Mouse (Mus musculus) cerebellum, adult 9-11 months (tissue): ENCODE measurements around the gene Pgls.

Experiments used
- DNase-seq: peaks from one replicate; pipeline ENCODE4 v3.0.0; 2022

Gene Pgls

DNA sequence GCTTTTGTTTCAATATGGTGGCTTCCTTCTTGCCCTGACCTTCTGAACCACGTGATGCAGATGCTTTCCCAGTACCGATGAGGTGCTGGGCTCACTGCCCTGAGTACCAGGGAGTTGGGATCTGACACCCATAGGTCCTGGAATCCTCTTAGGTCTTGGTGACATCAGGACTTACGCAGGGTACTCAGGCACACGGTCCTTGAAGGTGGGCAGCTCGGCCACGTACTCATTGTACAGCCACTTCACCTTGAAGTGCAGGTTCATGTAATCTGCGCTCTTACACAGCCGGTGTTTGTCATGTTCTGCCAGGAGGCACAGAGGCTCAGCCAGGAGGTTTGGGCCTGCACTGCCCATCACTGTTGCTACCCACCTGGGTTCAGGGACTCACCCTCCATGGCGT is 53.5 kb downstream of the Pgls start:
- DNase-seq: no peak
